ENCODE assay signal across 8 mouse cellular contexts in genomic region chr7:13277081-13277480, GRCm38 (mm10). TPM values are rescaled to one million over a fixed set of nuclear protein-coding genes. Genes with fewer than 3 reads are reported as not detected.
A peak's percentile ranks its signal among the peaks of the same experiment; 100 is the strongest.
DNase-seq lines count a peak whose midpoint lies in the region; ATAC-seq and TF ChIP-seq lines count a peak whose summit lies in the region.

Gene Lig1, plus strand, starts transcription at chr7:13277283.

- H3K27ac ChIP-seq in kidney, embryonic 15.5 days = peak within 1 kb of the TSS; percentile 93
- H3K27ac ChIP-seq in embryonic facial prominence, embryonic 10.5 days (replicated peaks) = peak within 1 kb of the TSS; percentile 96
- H3K27ac ChIP-seq in hindbrain, embryonic 16.5 days (ENCODE audit: low read depth, low read length) = peak within 1 kb of the TSS; percentile 91
- peak within 1 kb of the TSS; percentile 92; the same call in 1 of the 2 replicates for H3K27ac ChIP-seq in midbrain, embryonic 14.5 days (replicated peaks; ENCODE audit: low read depth, low read length)

- H3K27me3 ChIP-seq in kidney, embryonic 15.5 days = no peaks in the 10 kb centered on the region
- no peaks in the 10 kb centered on the region for H3K27me3 ChIP-seq in G1E (ENCODE audit: insufficient read depth, low read length)
- no peaks in the 10 kb centered on the region for H3K27me3 ChIP-seq in embryonic facial prominence, embryonic 10.5 days (replicated peaks; ENCODE audit: low read depth, poor library complexity, severe bottlenecking)
- H3K27me3 ChIP-seq in hindbrain, embryonic 16.5 days (replicated peaks; ENCODE audit: control insufficient read depth, insufficient read depth, low read length) = no peaks in the 10 kb centered on the region
- no peaks in the 10 kb centered on the region for H3K27me3 ChIP-seq in midbrain, embryonic 14.5 days (ENCODE audit: control insufficient read depth, insufficient read depth, low read length)

- peaks cover 9% of the 10 kb centered on the region for H3K4me1 ChIP-seq in kidney, embryonic 15.5 days
- peaks cover 43% of the 10 kb centered on the region for H3K4me1 ChIP-seq in G1E (ENCODE audit: insufficient read depth, low read depth, low read length)
- peaks cover 7% of the 10 kb centered on the region for H3K4me1 ChIP-seq in embryonic facial prominence, embryonic 10.5 days
- H3K4me1 ChIP-seq in hindbrain, embryonic 16.5 days (ENCODE audit: control insufficient read depth, insufficient read depth, low read depth, low read length) = peaks cover 8% of the 10 kb centered on the region
- peaks cover 3% of the 10 kb centered on the region; the same call in 1 of the 2 replicates for H3K4me1 ChIP-seq in midbrain, embryonic 14.5 days (ENCODE audit: control insufficient read depth, insufficient read depth, low read length)

- peak within 1 kb of the TSS; percentile 68 for H3K4me3 ChIP-seq in kidney, embryonic 15.5 days (replicated peaks)
- H3K4me3 ChIP-seq in G1E (ENCODE audit: low read depth, low read length) = peak within 1 kb of the TSS; percentile 83
- peak within 1 kb of the TSS; percentile 77 for H3K4me3 ChIP-seq in embryonic facial prominence, embryonic 10.5 days
- peak within 1 kb of the TSS; percentile 84 for H3K4me3 ChIP-seq in hindbrain, embryonic 16.5 days (ENCODE audit: low read length)
- H3K4me3 ChIP-seq in midbrain, embryonic 14.5 days (replicated peaks; ENCODE audit: low read depth, low read length) = peak within 1 kb of the TSS; percentile 67

- H3K36me3 ChIP-seq in kidney, embryonic 15.5 days = peaks cover 54% of the 10 kb centered on the region
- peaks cover 61% of the 10 kb centered on the region for H3K36me3 ChIP-seq in G1E (replicated peaks)
- peaks cover 65% of the 10 kb centered on the region for H3K36me3 ChIP-seq in embryonic facial prominence, embryonic 10.5 days (replicated peaks)
- peaks cover 28% of the 10 kb centered on the region for H3K36me3 ChIP-seq in hindbrain, embryonic 16.5 days (ENCODE audit: control insufficient read depth, insufficient read depth, low read length)
- H3K36me3 ChIP-seq in midbrain, embryonic 14.5 days (ENCODE audit: control insufficient read depth, insufficient read depth, low read length) = peaks cover 33% of the 10 kb centered on the region

- 98% methylated on average over 16 of the region's 16 CpGs for WGBS in kidney, embryonic 15.5 days
- 97% methylated on average over 16 of the region's 16 CpGs for WGBS in embryonic facial prominence, embryonic 10.5 days
- WGBS in hindbrain, embryonic 16.5 days = 98% methylated on average over 16 of the region's 16 CpGs
- WGBS in midbrain, embryonic 14.5 days = 97% methylated on average over 16 of the region's 16 CpGs

- ATAC-seq in kidney, embryonic 15.5 days (replicated peaks; ENCODE audit: low FRiP score) = no peak
- ATAC-seq in G1E (ENCODE audit: extremely low read depth, insufficient number of reproducible peaks, low FRiP score, poor library complexity, severe bottlenecking) = no peak
- ATAC-seq in hindbrain, embryonic 16.5 days = no peak
- ATAC-seq in midbrain, embryonic 14.5 days (ENCODE audit: low FRiP score, low TSS enrichment) = no peak

- no peaks in the 10 kb centered on the region for H3K9me3 ChIP-seq in kidney, embryonic 15.5 days (replicated peaks)
- H3K9me3 ChIP-seq in G1E (replicated peaks) = no peaks in the 10 kb centered on the region
- 0 out of 2 replicates have a peak, but pooled peaks cover 4% of the 10 kb centered on the region for H3K9me3 ChIP-seq in embryonic facial prominence, embryonic 10.5 days
- H3K9me3 ChIP-seq in hindbrain, embryonic 16.5 days (ENCODE audit: control insufficient read depth, low read length) = no peaks in the 10 kb centered on the region
- no peaks in the 10 kb centered on the region for H3K9me3 ChIP-seq in midbrain, embryonic 14.5 days (ENCODE audit: control insufficient read depth, low read length)

- peak within 1 kb of the TSS; percentile 75 for H3K4me2 ChIP-seq in kidney, embryonic 15.5 days
- H3K4me2 ChIP-seq in hindbrain, embryonic 16.5 days (ENCODE audit: low read length) = peak within 1 kb of the TSS; percentile 85
- H3K4me2 ChIP-seq in midbrain, embryonic 14.5 days (ENCODE audit: low read length) = peak within 1 kb of the TSS; percentile 72

- TF ChIP-seq CTCF in G1E (IDR thresholded peaks at IDR 0.05; ENCODE audit: low read depth, low read length) = no peak

- peak within 1 kb of the TSS; percentile 68 for H3K9ac ChIP-seq in kidney, embryonic 15.5 days
- H3K9ac ChIP-seq in hindbrain, embryonic 16.5 days (ENCODE audit: low read depth, low read length) = peak within 1 kb of the TSS; percentile 92
- peak within 1 kb of the TSS; percentile 78 for H3K9ac ChIP-seq in midbrain, embryonic 14.5 days (replicated peaks; ENCODE audit: low read length)

- no peak for DNase-seq in kidney, postnatal 25 days
- DNase-seq in G1E (ENCODE audit: low spot score) = no peak
- no peak for DNase-seq in embryonic facial prominence, embryonic 10.5 days (ENCODE audit: low spot score)
- no peak for DNase-seq in midbrain, embryonic 14.5 days
- no peak for DNase-seq in frontal cortex, postnatal 36 days (ENCODE audit: low spot score in 2 of 2)
- DNase-seq in frontal cortex, postnatal 25 days (ENCODE audit: low spot score in 2 of 2) = no peak

RNA-seq across cellular contexts. Expression of gene Lig1, which starts in this region (rescaled TPM):
- polyA plus RNA-seq in kidney, embryonic 15.5 days (2015; fragmentation: Nextera tagmentation; extraction: Ambion mirVana) = 109 and 110 TPM in 2 replicates
- total RNA-seq in G1E (2014; fragmentation: Nextera tagmentation) = 143 and 159 TPM in 2 replicates
- total RNA-seq in G1E (2017) = 49.3 and 66.8 TPM in 2 replicates
- 72.8 and 89.3 TPM in 2 replicates for polyA plus RNA-seq in G1E (2012)
- 160 and 162 TPM in 2 replicates for polyA plus RNA-seq in embryonic facial prominence, embryonic 10.5 days (2016; fragmentation: Nextera tagmentation; extraction: Ambion mirVana)
- 36.0 and 37.4 TPM in 2 replicates for polyA plus RNA-seq in hindbrain, embryonic 16.5 days (2015; fragmentation: Nextera tagmentation; extraction: Ambion mirVana)
- polyA plus RNA-seq in midbrain, embryonic 14.5 days (2014; fragmentation: Nextera tagmentation; extraction: Ambion mirVana) = 32.3 and 37.4 TPM in 2 replicates
